ENCODE assay signal across 22 mouse cellular contexts in the genomic region with DNA sequence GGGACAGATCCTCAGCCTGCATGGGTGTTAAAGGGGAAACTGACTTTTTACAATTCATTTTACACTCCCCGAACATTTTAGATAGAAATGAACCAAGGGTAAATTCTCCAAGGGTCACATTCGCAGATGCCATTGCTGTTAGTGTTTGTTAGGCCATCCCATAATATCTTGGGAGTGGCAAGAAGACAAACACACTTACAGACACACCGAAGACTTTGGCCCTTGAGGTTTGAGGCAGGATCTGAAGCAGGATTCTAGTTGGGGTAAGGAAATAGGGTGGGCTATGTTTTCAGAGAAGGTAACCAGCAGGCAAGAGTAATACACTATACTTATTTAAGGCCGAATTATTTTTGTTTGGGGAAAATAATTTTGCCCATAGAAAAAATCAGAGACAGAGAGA.
"Had no signal": no experiment of that assay in that cellular context is flagged by ENCODE, and none has a peak within 500 bp of the region (broad histone marks: within the 10 kb centered on the region; RNA-seq: fewer than 3 reads in every experiment).

No protein-coding gene starts in this region.

- H3K9me3 ChIP-seq: intestine, embryonic 15.5 days; limb, embryonic 10.5 days; limb, embryonic 13.5 days; liver, embryonic 12.5 days; liver, embryonic 15.5 days; lung, embryonic 15.5 days; midbrain, embryonic 12.5 days; stomach, embryonic 15.5 days had no signal

- ATAC-seq: intestine, embryonic 15.5 days; liver, embryonic 12.5 days; midbrain, embryonic 16.5 days had no signal

- H3K4me3 ChIP-seq: intestine, embryonic 15.5 days; layer of hippocampus, adult 2 months; limb, embryonic 10.5 days; limb, embryonic 13.5 days; liver, embryonic 12.5 days; liver, embryonic 15.5 days; lung, embryonic 15.5 days; megakaryocyte, embryonic 14.5 days; midbrain, embryonic 12.5 days; stomach, embryonic 15.5 days had no signal

- H3K36me3 ChIP-seq: intestine, embryonic 15.5 days; limb, embryonic 10.5 days; limb, embryonic 13.5 days; liver, embryonic 12.5 days; liver, embryonic 15.5 days; lung, embryonic 15.5 days; midbrain, embryonic 12.5 days; stomach, embryonic 15.5 days had no signal

- DNase-seq: kidney, adult 8-10 months; kidney, postnatal 4 days; layer of hippocampus, adult 9-11 months; liver; lung, adult 18-20 months; lung, postnatal 10 days; lung, postnatal 36 days; retina, postnatal 1 day; right cerebral cortex, postnatal 25 days; spleen, adult 18-20 months; thymus, postnatal 25 days had no signal

- H3K4me1 ChIP-seq: liver, embryonic 12.5 days; liver, embryonic 15.5 days; lung, embryonic 15.5 days; megakaryocyte, embryonic 14.5 days; stomach, embryonic 15.5 days had no signal

- H3K9ac ChIP-seq: intestine, embryonic 15.5 days; limb, embryonic 13.5 days; liver, embryonic 12.5 days; liver, embryonic 15.5 days; lung, embryonic 15.5 days; midbrain, embryonic 12.5 days; stomach, embryonic 15.5 days had no signal

- H3K27me3 ChIP-seq: intestine, embryonic 15.5 days; liver, embryonic 12.5 days; liver, embryonic 15.5 days; lung, embryonic 15.5 days; megakaryocyte, embryonic 14.5 days; stomach, embryonic 15.5 days had no signal

- H3K4me2 ChIP-seq: intestine, embryonic 15.5 days; limb, embryonic 13.5 days; liver, embryonic 12.5 days; liver, embryonic 15.5 days; lung, embryonic 15.5 days; midbrain, embryonic 12.5 days; stomach, embryonic 15.5 days had no signal

- H3K27ac ChIP-seq: intestine, embryonic 15.5 days; layer of hippocampus, adult 2 months; limb, embryonic 10.5 days; limb, embryonic 13.5 days; liver, embryonic 12.5 days; liver, embryonic 15.5 days; lung, embryonic 15.5 days; midbrain, embryonic 12.5 days; stomach, embryonic 15.5 days had no signal
